Mouse (Mus musculus): ENCODE results near the gene Pbld1.
A peak's percentile ranks its signal among the peaks of the same experiment; 100 is the strongest.
"Not testable (repeated sequence)": the region's sequence is repeated elsewhere in the genome, so short reads cannot be mapped to it uniquely, and the experiment has no call there.

Pbld1 gene

GRCm38 (mm10) chr10:63039867-63040628, 19.9 kb upstream of the Pbld1 start:
- DNase-seq (ENCODE audit: low spot score): no peak

GRCm38 (mm10) chr10:63043154-63043553, 16.8 kb upstream of the Pbld1 start:
- no peak for DNase-seq (ENCODE audit: low spot score)

GRCm38 (mm10) chr10:63047751-63048150, 12.2 kb upstream of the Pbld1 start:
- DNase-seq (ENCODE audit: low spot score): no peak

- DNase-seq (ENCODE audit: low spot score): no peak
These were observed 10.9 kb upstream of the Pbld1 start for GRCm38 (mm10) chr10:63049106-63049505.

- no peak for DNase-seq (ENCODE audit: low spot score)
These were observed 8.7 kb upstream of the Pbld1 start for GRCm38 (mm10) chr10:63051267-63051666.

- DNase-seq (ENCODE audit: low spot score): no peak
These were observed 8.0 kb upstream of the Pbld1 start for GRCm38 (mm10) chr10:63052011-63052410.

- DNase-seq (ENCODE audit: low spot score): no peak
These were observed 7.0 kb upstream of the Pbld1 start for GRCm38 (mm10) chr10:63053007-63053406.

GRCm38 (mm10) chr10:63054071-63054470, 5.9 kb upstream of the Pbld1 start:
- DNase-seq (ENCODE audit: low spot score): not testable (repeated sequence)

- peak; percentile 22 for DNase-seq (ENCODE audit: low spot score)
These were observed 5.4 kb upstream of the Pbld1 start for GRCm38 (mm10) chr10:63054586-63054985.

- peak; percentile 30 for DNase-seq (ENCODE audit: low spot score)
These were observed 2.8 kb upstream of the Pbld1 start for GRCm38 (mm10) chr10:63056966-63057750.

- DNase-seq (ENCODE audit: low spot score): peak; percentile 33
These were observed 444 bp downstream of the Pbld1 start for GRCm38 (mm10) chr10:63060406-63060805.

- no peak for DNase-seq (ENCODE audit: low spot score)
These were observed 1.3 kb downstream of the Pbld1 start for GRCm38 (mm10) chr10:63061266-63061665.

- DNase-seq (ENCODE audit: low spot score): no peak
These were observed 2.7 kb downstream of the Pbld1 start for GRCm38 (mm10) chr10:63062696-63063095.

- no peak for DNase-seq (ENCODE audit: low spot score)
These were observed 3.4 kb downstream of the Pbld1 start for GRCm38 (mm10) chr10:63063365-63063764.

GRCm38 (mm10) chr10:63064516-63064915, 4.6 kb downstream of the Pbld1 start:
- DNase-seq (ENCODE audit: low spot score): no peak

- DNase-seq (ENCODE audit: low spot score): no peak
These were observed 5.6 kb downstream of the Pbld1 start for GRCm38 (mm10) chr10:63065561-63065960.

- peak; percentile 39 for DNase-seq (ENCODE audit: low spot score)
These were observed 6.0 kb downstream of the Pbld1 start for GRCm38 (mm10) chr10:63065988-63066387.

GRCm38 (mm10) chr10:63086304-63086703, 26.3 kb downstream of the Pbld1 start:
- no peak for DNase-seq (ENCODE audit: low spot score)

- no peak for DNase-seq (ENCODE audit: low spot score)
These were observed 29.3 kb downstream of the Pbld1 start for GRCm38 (mm10) chr10:63089103-63089757.

- no peak for DNase-seq (ENCODE audit: low spot score)
These were observed 30.0 kb downstream of the Pbld1 start for GRCm38 (mm10) chr10:63089758-63090571.

GRCm38 (mm10) chr10:63091915-63092314, 32.0 kb downstream of the Pbld1 start:
- no peak for DNase-seq (ENCODE audit: low spot score)

Measured in testis, postnatal 14 days (tissue).